Mouse (Mus musculus) skeletal muscle tissue, postnatal 0 days (tissue): ENCODE data around the gene Tdpoz4. TPM values are rescaled to one million over a fixed set of nuclear protein-coding genes. Genes with fewer than 3 reads are reported as not detected.

Source experiments
- polyA plus RNA-seq: library from polyadenylated mRNA; unstranded; fragments of >200 nt; fragmentation: Nextera tagmentation; extraction: Ambion mirVana; gene quantifications from 2 replicates; pipeline ENCODE4 v1.2.1, GENCODE M21; 2015

Gene Tdpoz4
- not detected in 2 replicates for polyA plus RNA-seq

DNA sequence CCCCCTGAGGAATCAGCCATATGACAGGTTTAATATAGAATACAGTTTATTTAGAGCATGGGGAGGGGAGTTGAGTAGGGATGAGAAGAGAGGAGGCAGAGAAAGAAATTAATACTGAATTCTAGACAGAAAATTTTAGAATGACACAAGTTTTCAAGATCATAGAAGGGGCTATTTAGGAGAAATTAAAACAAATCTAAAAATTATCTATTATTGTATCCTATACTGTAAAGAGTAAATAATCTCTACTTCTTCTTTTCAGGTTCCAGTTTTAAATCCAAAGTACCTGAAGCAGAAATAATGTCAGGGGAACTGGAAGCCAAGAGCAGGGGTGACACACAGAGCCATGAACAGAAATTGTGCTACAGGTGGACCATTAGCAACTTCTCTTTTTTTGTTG lies at the start of gene Tdpoz4:
Gene Tdpoz4, plus strand, starts transcription at position 301 of the 400 bp plus-strand sequence.

GRCm38 (mm10) chr3:93772700-93773099 lies 23.5 kb upstream of the Tdpoz4 start, which contains the start of gene Gm5773:
Gm5773 (plus strand) TSS chr3:93773000.

GRCm38 (mm10) chr3:93825720-93826119 lies 29.5 kb downstream of the Tdpoz4 start, which contains the start of gene Tdpoz3:
Tdpoz3 (plus strand) TSS chr3:93826020.

Other genes with a start within 250 kb of the Tdpoz4 start
- gene S100a10, start 241.3 kb upstream of the Tdpoz4 start, polyA plus RNA-seq = 344 and 510 TPM in 2 replicates
- gene Tdpoz2, start 143.7 kb upstream of the Tdpoz4 start, polyA plus RNA-seq = not detected in 2 replicates
- not detected in 2 replicates for gene Tdpoz1, start 120.1 kb upstream of the Tdpoz4 start, polyA plus RNA-seq
- gene Gm37596, start 103.3 kb upstream of the Tdpoz4 start, polyA plus RNA-seq = not detected in 2 replicates
- gene Gm5773, start 23.4 kb upstream of the Tdpoz4 start, polyA plus RNA-seq = not detected in 2 replicates
- gene Tdpoz3, start 29.6 kb downstream of the Tdpoz4 start, polyA plus RNA-seq = not detected in 2 replicates
- gene Gm9117, start 147.1 kb downstream of the Tdpoz4 start, polyA plus RNA-seq = not detected in 2 replicates
- gene Tdpoz5, start 164.9 kb downstream of the Tdpoz4 start, polyA plus RNA-seq = not detected in 2 replicates